Mouse (Mus musculus) heart, embryonic 16.5 days (tissue): ENCODE data around the gene Gm20683. TPM values are rescaled to one million over a fixed set of nuclear protein-coding genes. Genes with fewer than 3 reads are reported as not detected.
A peak's percentile ranks its signal among the peaks of the same experiment; 100 is the strongest.

Experiments used
- ATAC-seq: fragments of 200-750 bp; cut with Nextera tagmentation; replicated peaks from 2 replicates; pipeline ENCODE4 v1.8.0; 2017; ENCODE audit warnings: moderate number of reproducible peaks; ENCODE audit not compliant: insufficient read depth, low FRiP score; ENCODE audit errors: extremely low read depth
- H3K27ac ChIP-seq: fragments of 300-500 bp; sonication (generic); 2 replicates; pipeline ENCODE4 v1.5.1; 2014; ENCODE audit warnings: mild to moderate bottlenecking, low read length, control low read depth, moderate library complexity
- H3K27me3 ChIP-seq: fragments of 300-500 bp; sonication (generic); 2 replicates; pipeline ENCODE4 v1.6.1; 2014; ENCODE audit warnings: low read length, mixed read lengths; ENCODE audit not compliant: control insufficient read depth, insufficient read depth
- H3K36me3 ChIP-seq: fragments of 300-500 bp; sonication (generic); 2 replicates; pipeline ENCODE4 v1.6.1; 2014; ENCODE audit not compliant: control insufficient read depth, insufficient read depth
- H3K4me1 ChIP-seq: fragments of 300-500 bp; sonication (generic); 2 replicates; pipeline ENCODE4 v1.6.1; 2014; ENCODE audit warnings: low read length, mixed read lengths; ENCODE audit not compliant: control insufficient read depth, insufficient read depth
- H3K4me2 ChIP-seq: fragments of 300-500 bp; sonication (generic); 2 replicates; pipeline ENCODE4 v1.6.1; 2014; ENCODE audit warnings: low read depth, mild to moderate bottlenecking, control low read depth, low read length
- H3K4me3 ChIP-seq: fragments of 300-500 bp; sonication (generic); 2 replicates; pipeline ENCODE4 v1.5.1; 2014; ENCODE audit warnings: mild to moderate bottlenecking, control low read depth, low read length
- H3K9ac ChIP-seq: fragments of 300-500 bp; sonication (generic); 2 replicates; pipeline ENCODE4 v1.6.1; 2014; ENCODE audit warnings: low read length, control low read depth
- H3K9me3 ChIP-seq: fragments of 300-500 bp; sonication (generic); replicated peaks from 2 replicates; pipeline ENCODE4 v1.6.1; 2016; ENCODE audit warnings: low read length; ENCODE audit not compliant: control insufficient read depth
- WGBS: fragments of 180-500 bp; shearing (Covaris S2); extraction: QIAGEN DNeasy Blood & Tissue Kit; methylation state at CpG from one replicate; pipeline ENCODE4 v1.1.7; 2014; 5-methylcytosine and 5-hydroxymethylcytosine counted together
- microRNA-seq: library from miRNA; unstranded; fragments of <30 nt; microRNA quantifications from one replicate; pipeline ENCODE4, GENCODE M21; 2017
- polyA plus RNA-seq: library from polyadenylated mRNA; unstranded; fragments of >200 nt; fragmentation: Nextera tagmentation; extraction: Ambion mirVana; gene quantifications from 2 replicates; pipeline ENCODE4 v1.2.1, GENCODE M21; 2015

Gene Gm20683
- polyA plus RNA-seq, 1 experiment from 2014 or later, result 2.0 TPM

- Histone ChIP-seq H3K36me3 (no peaks in the 10 kb centered on the region), H3K4me2 (peak overlapping the region; percentile 96), H3K4me3 (peak overlapping the region; percentile 91), H3K9me3 (no peaks in the 10 kb centered on the region), H3K9ac (peak overlapping the region; percentile 91), H3K27ac (peak overlapping the region; percentile 95; the same call in 1 of the 2 replicates), H3K27me3 (no peaks in the 10 kb centered on the region), H3K4me1 (peaks cover 26% of the 10 kb centered on the region)
- WGBS, result 28% methylated on average over 19 of the region's 19 CpGs
- no peak for ATAC-seq
Measured at GRCm38 (mm10) chr17:25791320-25791842, 50.2 kb downstream of the Gm20683 start.

GRCm38 (mm10) chr17:25786781-25787504, 54.6 kb downstream of the Gm20683 start:
- Histone ChIP-seq H3K4me3 (no peak overlapping the region), H3K27me3 (no peaks in the 10 kb centered on the region), H3K4me1 (peaks cover 31% of the 10 kb centered on the region), H3K9me3 (no peaks in the 10 kb centered on the region), H3K4me2 (no peak overlapping the region), H3K27ac (no peak overlapping the region), H3K36me3 (peaks cover 8% of the 10 kb centered on the region), H3K9ac (no peak overlapping the region)
- no peak for ATAC-seq
- WGBS, result 88% methylated on average over 9 of the region's 9 CpGs

- WGBS, result 66% methylated on average over 3 of the region's 3 CpGs
- Histone ChIP-seq H3K27me3 (no peaks in the 10 kb centered on the region), H3K27ac (peak within 1 kb of the TSS; percentile 94), H3K9ac (peak within 1 kb of the TSS; percentile 77), H3K4me1 (peaks cover 27% of the 10 kb centered on the region), H3K9me3 (no peaks in the 10 kb centered on the region), H3K4me2 (peak within 1 kb of the TSS; percentile 84), H3K4me3 (peak within 1 kb of the TSS; percentile 85), H3K36me3 (peaks cover 13% of the 10 kb centered on the region)
- ATAC-seq, result no peak
Measured at GRCm38 (mm10) chr17:25786280-25786679, 55.3 kb downstream of the Gm20683 start, which contains the start of gene Ccdc78. TSS of gene Ccdc78 (plus strand) at chr17:25786580.

GRCm38 (mm10) chr17:25785281-25785745, 56.2 kb downstream of the Gm20683 start, which contains the start of gene Haghl:
TSS of gene Haghl (minus strand) at chr17:25785673.
- Histone ChIP-seq H3K4me2 (peak within 1 kb of the TSS; percentile 84), H3K27ac (peak within 1 kb of the TSS; percentile 94), H3K9ac (peak within 1 kb of the TSS; percentile 77), H3K9me3 (no peaks in the 10 kb centered on the region), H3K4me3 (peak within 1 kb of the TSS; percentile 85), H3K4me1 (peaks cover 22% of the 10 kb centered on the region), H3K36me3 (peaks cover 16% of the 10 kb centered on the region), H3K27me3 (no peaks in the 10 kb centered on the region)
- WGBS, result under 1% methylated on average over 23 of the region's 23 CpGs
- ATAC-seq, result peak; percentile 88

Small RNAs within 50 kb of the gene (microRNA-seq; reads per million reads assigned to microRNA genes)
- not detected for gene Mir3082

Other genes starting within 250 kb of the Gm20683 start
- gene Gng13, start 124.6 kb downstream of the Gm20683 start, polyA plus RNA-seq, result 0.60 and 2.2 TPM in 2 replicates
- gene Chtf18, start 114.3 kb downstream of the Gm20683 start, polyA plus RNA-seq, result 16.7 and 17.2 TPM in 2 replicates
- 12.7 and 13.7 TPM in 2 replicates for gene Rpusd1, start 114.1 kb downstream of the Gm20683 start, polyA plus RNA-seq
- 0.16 TPM in 2 replicates for gene Mslnl, start 105.7 kb downstream of the Gm20683 start, polyA plus RNA-seq
- gene Msln, start 87.4 kb downstream of the Gm20683 start, polyA plus RNA-seq, result 50.0 and 51.1 TPM in 2 replicates
- gene Narfl, start 68.0 kb downstream of the Gm20683 start, polyA plus RNA-seq, result 38.3 and 39.7 TPM in 2 replicates
- gene Haghl, start 56.1 kb downstream of the Gm20683 start, polyA plus RNA-seq, result 51.4 and 55.2 TPM in 2 replicates
- gene Ccdc78, start 55.2 kb downstream of the Gm20683 start, polyA plus RNA-seq, result 0.53 and 0.80 TPM in 2 replicates
- 65.1 and 68.9 TPM in 2 replicates for gene Fam173a, start 48.9 kb downstream of the Gm20683 start, polyA plus RNA-seq
- gene AC134908.4, start 46.1 kb downstream of the Gm20683 start, polyA plus RNA-seq, result 0.26 and 0.54 TPM in 2 replicates
- gene Metrn, start 44.6 kb downstream of the Gm20683 start, polyA plus RNA-seq, result 25.6 and 26.9 TPM in 2 replicates
- 0.75 and 0.81 TPM in 2 replicates for gene Fbxl16, start 32.7 kb downstream of the Gm20683 start, polyA plus RNA-seq
- 18.7 and 19.8 TPM in 2 replicates for gene Wdr24, start 18.1 kb downstream of the Gm20683 start, polyA plus RNA-seq
- 35.0 and 36.6 TPM in 2 replicates for gene Jmjd8, start 12.9 kb downstream of the Gm20683 start, polyA plus RNA-seq
- gene Stub1, start 8.4 kb downstream of the Gm20683 start, polyA plus RNA-seq, result 292 and 304 TPM in 2 replicates
- gene Rhbdl1, start 4.5 kb downstream of the Gm20683 start, polyA plus RNA-seq, result 1.6 and 1.7 TPM in 2 replicates
- 31.6 and 32.7 TPM in 2 replicates for gene Rhot2, start 3.1 kb upstream of the Gm20683 start, polyA plus RNA-seq
- gene Wdr90, start 19.7 kb upstream of the Gm20683 start, polyA plus RNA-seq, result 13.1 and 15.0 TPM in 2 replicates
- gene Mcrip2, start 27.0 kb upstream of the Gm20683 start, polyA plus RNA-seq, result 225 and 234 TPM in 2 replicates
- gene Mettl26, start 33.3 kb upstream of the Gm20683 start, polyA plus RNA-seq, result 35.1 and 37.1 TPM in 2 replicates
- gene Wfikkn1, start 39.1 kb upstream of the Gm20683 start, polyA plus RNA-seq, result 0.30 and 0.41 TPM in 2 replicates
- 14.5 and 18.7 TPM in 2 replicates for gene Rab40c, start 78.0 kb upstream of the Gm20683 start, polyA plus RNA-seq
- gene Pigq, start 103.2 kb upstream of the Gm20683 start, polyA plus RNA-seq, result 59.3 and 66.0 TPM in 2 replicates
- 0.06 and 0.11 TPM in 2 replicates for gene Nhlrc4, start 103.2 kb upstream of the Gm20683 start, polyA plus RNA-seq
- gene A930017K11Rik, start 110.8 kb upstream of the Gm20683 start, polyA plus RNA-seq, result 0.11 TPM in 1 of 2 replicates, not detected in the other
- 12.0 and 14.5 TPM in 2 replicates for gene Capn15, start 144.0 kb upstream of the Gm20683 start, polyA plus RNA-seq
- gene Rab11fip3, start 227.8 kb upstream of the Gm20683 start, polyA plus RNA-seq, result 8.2 and 13.6 TPM in 2 replicates
- 40.1 and 40.8 TPM in 2 replicates for gene Decr2, start 248.6 kb upstream of the Gm20683 start, polyA plus RNA-seq